Mouse (Mus musculus) spleen, adult 2 months (tissue): ENCODE data around the gene Wwox.

Experiments
- CTCF ChIP-seq: fragments of 200-500 bp; IDR thresholded peaks from 2 replicates; pipeline ENCODE4 v1.5.1; 2011; ENCODE audit warnings: mild to moderate bottlenecking, inconsistent platforms; ENCODE audit not compliant: insufficient read depth, insufficient read length, insufficient replicate concordance; ENCODE audit errors: extremely low read depth
- POLR2A ChIP-seq: fragments of 200-500 bp; IDR thresholded peaks from 2 replicates; pipeline ENCODE4 v1.6.1; 2011; ENCODE audit warnings: low read depth, low read length, inconsistent platforms

GRCm38 (mm10) chr8:115348704-115349103 lies 909.2 kb downstream of the Wwox start:
- TF ChIP-seq POLR2A (no peak), CTCF (no peak)
